Mouse (Mus musculus) CH12.LX (cell line): ENCODE results near the gene Ankar. TPM values are rescaled to one million over a fixed set of nuclear protein-coding genes. Genes with fewer than 3 reads are reported as not detected.

ENCODE experiments used
- DNase-seq: peaks from one replicate; pipeline ENCODE4 v3.0.0-alpha.2; 2013; ENCODE audit errors: extremely low read depth
- H3K27ac ChIP-seq: 2 replicates; pipeline ENCODE4 v1.5.1; 2012; ENCODE audit warnings: low read depth, mild to moderate bottlenecking, control low read depth, moderate library complexity; ENCODE audit not compliant: insufficient read depth
- H3K27me3 ChIP-seq: replicated peaks from 2 replicates; pipeline ENCODE3; 2012; ENCODE audit warnings: inconsistent platforms
- H3K36me3 ChIP-seq, 2 experiments: replicated peaks in 1 of 2; 2 replicates each; pipeline versions ENCODE3 to v1.6.1; 2012; ENCODE audit warnings: inconsistent platforms in 1 of 2, low read length in 1 of 2, mild to moderate bottlenecking in 1 of 2, mixed read lengths in 1 of 2, moderate library complexity in 1 of 2; ENCODE audit not compliant: control insufficient read depth in 1 of 2, insufficient read depth in 1 of 2
- H3K4me1 ChIP-seq, 2 experiments: 2 replicates each; pipeline ENCODE4 v1.6.1; 2012; ENCODE audit warnings: inconsistent platforms in 1 of 2, moderate library complexity in 1 of 2; ENCODE audit not compliant: insufficient read depth in 2 of 2, control insufficient read depth in 1 of 2
- H3K4me2 ChIP-seq: 2 replicates; pipeline ENCODE4 v1.6.1; 2012; ENCODE audit warnings: low read depth, mild to moderate bottlenecking, control low read depth; ENCODE audit not compliant: poor library complexity, insufficient read depth, severe bottlenecking
- H3K4me3 ChIP-seq, 3 experiments: fragments of 150-350 bp in 1 of 3; sonication (generic) in 1 of 3; replicated peaks in 1 of 3; 2 replicates each; pipeline versions ENCODE3 to v1.5.1; 2011 to 2012; ENCODE audit warnings: low read depth in 2 of 3, low read length in 2 of 3, mild to moderate bottlenecking in 2 of 3, moderate library complexity in 2 of 3, control low read depth in 1 of 3, improper control_type of control experiment in 1 of 3, inconsistent platforms in 1 of 3, mixed read lengths in 1 of 3; ENCODE audit not compliant: poor library complexity in 1 of 3
- H3K79me2 ChIP-seq: replicated peaks from 2 replicates; pipeline ENCODE4 v1.6.1; 2012; ENCODE audit warnings: mild to moderate bottlenecking, moderate library complexity; ENCODE audit not compliant: control insufficient read depth, poor library complexity, insufficient read depth, severe bottlenecking; ENCODE audit errors: extremely low read depth
- H3K9ac ChIP-seq: 2 replicates; pipeline ENCODE4 v1.6.1; 2012; ENCODE audit warnings: low read depth, mild to moderate bottlenecking, control low read depth, moderate library complexity; ENCODE audit not compliant: insufficient read depth
- H3K9me3 ChIP-seq: replicated peaks from 2 replicates; pipeline ENCODE3; 2012; ENCODE audit warnings: low read length, inconsistent platforms, mixed read lengths
- BHLHE40 ChIP-seq: IDR thresholded peaks from 2 replicates; pipeline ENCODE4 v1.6.1; 2011; ENCODE audit warnings: mild to moderate bottlenecking, low read depth, low read length, improper control_type of control experiment
- E2F4 ChIP-seq: IDR thresholded peaks from 2 replicates; pipeline ENCODE4 v1.6.1; 2011; ENCODE audit warnings: low read depth, low read length, improper control_type of control experiment; ENCODE audit not compliant: insufficient replicate concordance
- ETS1 ChIP-seq: conservative IDR thresholded peaks from 2 replicates; pipeline ENCODE4 v1.6.1; 2012; ENCODE audit warnings: low read depth, mild to moderate bottlenecking, inconsistent platforms, low read length, improper control_type of control experiment, moderate library complexity
- IRF4 ChIP-seq: IDR thresholded peaks from 2 replicates; pipeline ENCODE4 v1.6.1; 2014; ENCODE audit warnings: low read depth, mild to moderate bottlenecking, inconsistent platforms, low read length, improper control_type of control experiment
- NELFE ChIP-seq: IDR thresholded peaks from 2 replicates; pipeline ENCODE4 v1.6.1; 2011; ENCODE audit warnings: low read depth, low read length, improper control_type of control experiment
- NRF1 ChIP-seq: IDR thresholded peaks from 2 replicates; pipeline ENCODE4 v1.6.1; 2014; ENCODE audit warnings: low read depth, mild to moderate bottlenecking, inconsistent platforms, low read length, improper control_type of control experiment, moderate library complexity
- PAX5 ChIP-seq: IDR thresholded peaks from 2 replicates; pipeline ENCODE4 v1.6.1; 2012; ENCODE audit warnings: low read length, inconsistent platforms, mixed read lengths
- POLR2A ChIP-seq: IDR thresholded peaks from 2 replicates; pipeline ENCODE4 v1.6.1; 2011; ENCODE audit warnings: low read depth, mild to moderate bottlenecking, improper control_type of control experiment, low read length
- POLR2AphosphoS2 ChIP-seq: IDR thresholded peaks from 2 replicates; pipeline ENCODE4 v1.6.1; 2011; ENCODE audit warnings: low read depth, low read length, improper control_type of control experiment
- RCOR1 ChIP-seq: conservative IDR thresholded peaks from 2 replicates; pipeline ENCODE4 v1.6.1; 2012; ENCODE audit warnings: low read depth, mild to moderate bottlenecking, inconsistent platforms, low read length, improper control_type of control experiment
- SIN3A ChIP-seq: IDR thresholded peaks from 2 replicates; pipeline ENCODE4 v1.6.1; 2012; ENCODE audit warnings: low read length, improper control_type of control experiment, inconsistent platforms
- TCF12 ChIP-seq: IDR thresholded peaks from 2 replicates; pipeline ENCODE4 v1.6.1; 2014; ENCODE audit warnings: low read depth, mild to moderate bottlenecking, inconsistent platforms, low read length, improper control_type of control experiment
- ZC3H11A ChIP-seq: IDR thresholded peaks from 2 replicates; pipeline ENCODE4 v1.6.1; 2012; ENCODE audit warnings: low read depth, mild to moderate bottlenecking, inconsistent platforms, low read length, improper control_type of control experiment
- ZKSCAN1 ChIP-seq: IDR thresholded peaks from 2 replicates; pipeline ENCODE4 v1.6.1; 2012; ENCODE audit warnings: low read depth, inconsistent platforms, low read length, improper control_type of control experiment, borderline replicate concordance
- ZMIZ1 ChIP-seq: IDR thresholded peaks from 2 replicates; pipeline ENCODE4 v1.6.1; 2012; ENCODE audit warnings: low read depth, mild to moderate bottlenecking, inconsistent platforms, low read length, improper control_type of control experiment
- ZNF384 ChIP-seq: IDR thresholded peaks from 2 replicates; pipeline ENCODE4 v1.6.1; 2012; ENCODE audit warnings: low read depth, low read length, improper control_type of control experiment, inconsistent platforms
- dilution Hi-C: fragments of 300-500 bp; cut with MboI; formaldehyde crosslinking; loops from 2 replicates; pipeline ENCODE4 v1.14.3; 2020; ENCODE audit warnings: low sequenced_read_pairs; ENCODE audit not compliant: extremely low pct_unique_long_range_greater_than_20kb, extremely low pct_ligation_motif_present
- in situ Hi-C: fragments of 300-500 bp; cut with MboI; formaldehyde crosslinking; loops from 3 replicates; pipeline ENCODE4 v1.14.3; 2019; ENCODE audit warnings: low sequenced_read_pairs, low pct_ligation_motif_present, low pct_unique_long_range_greater_than_20kb, mixed read lengths
- polyA plus RNA-seq: library from polyadenylated mRNA; unstranded; fragments of >175 nt; gene quantifications from 2 replicates; pipeline ENCODE4 v1.2.1, GENCODE M21; 2012; ENCODE audit warnings: low read depth; ENCODE audit not compliant: insufficient read length
- total RNA-seq, 2 experiments: library from RNA; depleted of rRNA; stranded (reverse); fragments of 300-350 nt in 1 of 2; fragments of >200 nt in 1 of 2; gene quantifications; 2 replicates each; pipeline ENCODE4 v1.2.3; 2012 to 2014

Ankar gene
- total and polyA plus RNA-seq, 3 experiments, result not detected

GRCm38 (mm10) chr1:72733191-72733691 lies 32.9 kb upstream of the Ankar start:
- Histone ChIP-seq H3K27me3 (no peaks in the 10 kb centered on the region), H3K36me3 (no peaks in the 10 kb centered on the region), H3K79me2 (no peaks in the 10 kb centered on the region), H3K9me3 (no peaks in the 10 kb centered on the region)
- DNase-seq, result no peak
- dilution Hi-C loops, result no loop called here
- in situ Hi-C loops, result no loop called here
- TF ChIP-seq TCF12 (no peak), NRF1 (0 out of 2 replicates have a peak, but pooled peaks have one; percentile 19)
- TF ChIP-seq, all 38 proteins: peak for 1
- no peak overlapping the region for H3K9ac ChIP-seq
- no peak overlapping the region for H3K4me3 ChIP-seq
- no peak overlapping the region for H3K27ac ChIP-seq
- H3K4me2 ChIP-seq, result no peak overlapping the region
- peaks cover 0 to 10% of the 10 kb centered on the region in 2 experiments; a peak in 2 of 4 replicates for H3K4me1 ChIP-seq

GRCm38 (mm10) chr1:72730126-72730525 lies 29.7 kb upstream of the Ankar start:
- H3K27me3 ChIP-seq, result no peaks in the 10 kb centered on the region
- dilution Hi-C loops (no loop called here), in situ Hi-C loops (no loop called here)

GRCm38 (mm10) chr1:72728781-72729180 lies 28.4 kb upstream of the Ankar start:
- dilution Hi-C loops, result no loop called here
- Histone ChIP-seq H3K9ac (no peak overlapping the region), H3K9me3 (no peaks in the 10 kb centered on the region), H3K4me1 (peaks cover 0 to 10% of the 10 kb centered on the region in 2 experiments; a peak in 2 of 4 replicates), H3K27me3 (no peaks in the 10 kb centered on the region), H3K27ac (no peak overlapping the region), H3K36me3 (no peaks in the 10 kb centered on the region)
- in situ Hi-C loops, result no loop called here
- TF ChIP-seq ZNF384, result no peak
- TF ChIP-seq PAX5, result no peak
- no peak for TF ChIP-seq IRF4
- no peak for TF ChIP-seq NELFE
- TF ChIP-seq ZMIZ1, result no peak
- TF ChIP-seq ZC3H11A, result no peak
- TF ChIP-seq POLR2AphosphoS2, result no peak
- no peak for TF ChIP-seq BHLHE40
- TF ChIP-seq POLR2A, result no peak
- TF ChIP-seq, all 38 proteins: peak for 0
- no peak for DNase-seq
- H3K79me2 ChIP-seq, result no peaks in the 10 kb centered on the region
- H3K4me2 ChIP-seq, result no peak overlapping the region
- no peak overlapping the region for H3K4me3 ChIP-seq

More at GRCm38 (mm10) chr1:72730126-72730525, 29.7 kb upstream of the Ankar start:
- Histone ChIP-seq H3K4me1 (peaks cover 0 to 10% of the 10 kb centered on the region in 2 experiments; a peak in 2 of 4 replicates), H3K36me3 (no peaks in the 10 kb centered on the region), H3K4me2 (no peak overlapping the region), H3K79me2 (no peaks in the 10 kb centered on the region), H3K9ac (no peak overlapping the region), H3K9me3 (no peaks in the 10 kb centered on the region), H3K27ac (no peak overlapping the region), H3K4me3 (no peak overlapping the region)
- no peak for DNase-seq
- TF ChIP-seq ZKSCAN1, result no peak
- no peak for TF ChIP-seq SIN3A
- TF ChIP-seq NRF1, result no peak
- no peak for TF ChIP-seq E2F4
- no peak for TF ChIP-seq RCOR1
- TF ChIP-seq ETS1, result no peak
- no peak for TF ChIP-seq TCF12
- TF ChIP-seq ZC3H11A, result no peak
